Mouse (Mus musculus) heart, adult 2 months (tissue): ENCODE results near the gene Fam120a.

Experiments used
- CTCF ChIP-seq: fragments of 200-600 bp; IDR thresholded peaks from 2 replicates; pipeline ENCODE4 v1.8.1; 2022; ENCODE audit warnings: antibody characterized with exemption, mild to moderate bottlenecking, moderate library complexity
- EP300 ChIP-seq: fragments of 200-500 bp; IDR thresholded peaks from 2 replicates; pipeline ENCODE4 v1.6.1; 2011; ENCODE audit warnings: low read depth, low read length, control low read depth; ENCODE audit not compliant: insufficient read depth
- POLR2A ChIP-seq: fragments of 200-500 bp; IDR thresholded peaks from 2 replicates; pipeline ENCODE4 v1.6.1; 2011; ENCODE audit warnings: mild to moderate bottlenecking, low read depth, low read length, control low read depth; ENCODE audit not compliant: insufficient read depth

- TF ChIP-seq CTCF = peak; percentile 38
- TF ChIP-seq POLR2A = 0 out of 2 replicates have a peak, but pooled peaks have one; percentile 37
- no peak for TF ChIP-seq EP300
These were observed 681 bp downstream of the Fam120a start for GRCm38 (mm10) chr13:48966851-48967821.
